Mouse (Mus musculus) hindbrain, embryonic 11.5 days (tissue): ENCODE results near the gene Gm9803. TPM values are rescaled to one million over a fixed set of nuclear protein-coding genes. Genes with fewer than 3 reads are reported as not detected.
"Not testable (repeated sequence)": the region's sequence is repeated elsewhere in the genome, so short reads cannot be mapped to it uniquely, and the experiment has no call there.

ENCODE experiments used
- ATAC-seq: fragments of 200-750 bp; cut with Nextera tagmentation; 2 replicates; pipeline ENCODE4 v1.8.0; 2017; ENCODE audit warnings: mild to moderate bottlenecking, moderate TSS enrichment, moderate library complexity; ENCODE audit not compliant: low FRiP score
- DNase-seq: peaks from one replicate; pipeline ENCODE4 v3.0.0-alpha.2; 2015; ENCODE audit warnings: low spot score
- H3K27ac ChIP-seq: fragments of 300-500 bp; sonication (generic); 2 replicates; pipeline ENCODE4 v1.5.1; 2014; ENCODE audit warnings: mild to moderate bottlenecking, low read depth, low read length
- H3K27me3 ChIP-seq: fragments of 300-500 bp; sonication (generic); 2 replicates; pipeline ENCODE4 v1.6.1; 2014; ENCODE audit warnings: mild to moderate bottlenecking, low read length, moderate library complexity, mixed read lengths; ENCODE audit not compliant: control insufficient read depth, insufficient read depth
- H3K36me3 ChIP-seq: fragments of 300-500 bp; sonication (generic); 2 replicates; pipeline ENCODE4 v1.6.1; 2014; ENCODE audit warnings: mild to moderate bottlenecking, low read length, moderate library complexity, mixed read lengths; ENCODE audit not compliant: control insufficient read depth, insufficient read depth
- H3K4me1 ChIP-seq: fragments of 300-500 bp; sonication (generic); replicated peaks from 2 replicates; pipeline ENCODE4 v1.6.1; 2014; ENCODE audit warnings: low read length, mixed read lengths; ENCODE audit not compliant: control insufficient read depth, insufficient read depth
- H3K4me2 ChIP-seq: fragments of 300-500 bp; sonication (generic); replicated peaks from 2 replicates; pipeline ENCODE4 v1.6.1; 2014; ENCODE audit warnings: mild to moderate bottlenecking, low read depth, low read length
- H3K4me3 ChIP-seq: fragments of 300-500 bp; sonication (generic); 2 replicates; pipeline ENCODE4 v1.5.1; 2014; ENCODE audit warnings: low read depth, low read length
- H3K9ac ChIP-seq: fragments of 300-500 bp; sonication (generic); 2 replicates; pipeline ENCODE4 v1.6.1; 2014; ENCODE audit warnings: low read depth, low read length
- H3K9me3 ChIP-seq: fragments of 300-500 bp; sonication (generic); 2 replicates; pipeline ENCODE4 v1.6.1; 2016; ENCODE audit warnings: low read length; ENCODE audit not compliant: control insufficient read depth
- WGBS: fragments of 180-500 bp; shearing (Covaris S2); extraction: QIAGEN DNeasy Blood & Tissue Kit; methylation state at CpG from one replicate; pipeline ENCODE4 v1.1.7; 2014; 5-methylcytosine and 5-hydroxymethylcytosine counted together
- polyA plus RNA-seq: library from polyadenylated mRNA; unstranded; fragments of >200 nt; fragmentation: Nextera tagmentation; extraction: Ambion mirVana; gene quantifications from 2 replicates; pipeline ENCODE4 v1.2.1, GENCODE M21; 2014

Gm9803 gene
- polyA plus RNA-seq: 9.6 and 16.8 TPM in 2 replicates

DNA sequence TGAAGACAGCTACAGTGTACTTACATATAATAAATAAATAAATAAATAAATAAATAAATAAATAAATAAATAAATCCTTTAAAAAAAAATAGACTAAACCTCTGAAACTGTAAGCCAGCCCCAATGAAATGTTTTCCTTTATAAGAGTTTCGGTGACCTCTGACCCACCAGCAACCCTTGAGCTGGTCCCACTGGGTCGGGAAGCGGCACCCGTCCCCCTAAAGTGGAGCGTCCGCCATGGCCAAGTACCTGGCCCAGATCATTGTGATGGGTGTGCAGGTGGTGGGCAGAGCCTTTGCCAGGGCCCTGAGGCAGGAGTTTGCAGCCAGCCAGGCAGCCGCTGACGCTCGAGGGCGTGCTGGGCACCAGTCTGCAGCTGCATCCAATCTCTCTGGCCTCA lies at the start of gene Gm9803:
Gm9803 (plus strand) TSS at position 154 of the 400 bp plus-strand sequence.
- H3K9me3 ChIP-seq, H3K9ac ChIP-seq, H3K27me3 ChIP-seq, H3K36me3 ChIP-seq, H3K4me1 ChIP-seq, DNase-seq, H3K4me2 ChIP-seq, H3K4me3 ChIP-seq, ATAC-seq, H3K27ac ChIP-seq: not testable (repeated sequence)
- over 99% methylated on average over 10 of the region's 10 CpGs for WGBS

DNA sequence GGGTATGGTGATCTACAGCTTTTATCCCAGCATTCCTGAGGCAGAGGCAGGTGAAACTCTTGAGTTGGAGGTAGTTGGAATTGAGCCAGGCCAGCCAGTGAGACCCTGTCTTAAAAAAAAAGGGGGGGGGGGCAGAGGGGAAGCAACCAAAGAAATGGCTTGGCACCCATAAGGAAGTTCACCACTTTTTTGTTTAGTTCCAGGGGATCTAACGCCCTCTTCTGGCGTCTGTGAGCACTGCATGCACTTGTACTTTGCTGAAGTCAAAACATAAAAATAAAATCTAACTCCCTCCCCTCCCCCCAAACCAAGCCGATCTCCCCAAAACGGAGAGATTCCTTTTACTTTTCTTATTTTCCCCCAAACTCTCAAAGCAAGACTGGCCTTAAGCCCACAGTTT lies 48.5 kb upstream of the Gm9803 start:
- peak; percentile 47 for DNase-seq
- WGBS: 52% methylated on average over 4 of the region's 4 CpGs

DNA sequence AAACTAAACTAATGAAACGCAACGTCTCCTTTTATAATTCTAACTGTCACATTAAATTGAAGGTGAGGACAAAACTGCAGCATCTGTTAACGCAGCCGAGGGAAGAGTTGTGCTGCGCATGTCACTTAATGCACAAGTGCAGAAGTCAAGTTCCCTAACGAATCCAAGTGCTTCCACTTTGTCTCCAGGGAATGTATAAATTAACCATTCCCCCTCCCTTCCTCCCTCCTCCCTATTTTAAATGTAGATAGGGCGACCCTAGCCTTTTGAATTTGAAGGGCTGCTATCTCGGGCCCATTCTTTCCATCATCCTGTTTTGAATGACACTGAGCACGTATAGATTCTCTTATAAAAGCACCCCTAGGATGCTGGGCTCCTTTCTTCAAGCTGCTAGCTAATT lies 46.4 kb upstream of the Gm9803 start:
- peak overlapping the region; percentile 85 for H3K4me3 ChIP-seq
- DNase-seq (no peak), ATAC-seq (peak; percentile 15)
- peak overlapping the region; percentile 99; the same call in 1 of the 2 replicates for H3K9ac ChIP-seq
- H3K4me1 ChIP-seq: no peaks in the 10 kb centered on the region; the same call in 1 of the 2 replicates
- peak overlapping the region; percentile 98 for H3K4me2 ChIP-seq
- H3K27me3 ChIP-seq: no peaks in the 10 kb centered on the region
- 8% methylated on average over 9 of the region's 9 CpGs for WGBS
- H3K9me3 ChIP-seq: no peaks in the 10 kb centered on the region
- H3K36me3 ChIP-seq: no peaks in the 10 kb centered on the region
- H3K27ac ChIP-seq: peak overlapping the region; percentile 99

More for the DNA sequence above, 48.5 kb upstream of the Gm9803 start:
- Histone ChIP-seq H3K4me1 (no peaks in the 10 kb centered on the region; the same call in 1 of the 2 replicates), H3K9me3 (no peaks in the 10 kb centered on the region), H3K9ac (no peak overlapping the region), H3K36me3 (no peaks in the 10 kb centered on the region), H3K4me3 (no peak overlapping the region), H3K27me3 (no peaks in the 10 kb centered on the region), H3K27ac (no peak overlapping the region), H3K4me2 (no peak overlapping the region)
- no peak for ATAC-seq

DNA sequence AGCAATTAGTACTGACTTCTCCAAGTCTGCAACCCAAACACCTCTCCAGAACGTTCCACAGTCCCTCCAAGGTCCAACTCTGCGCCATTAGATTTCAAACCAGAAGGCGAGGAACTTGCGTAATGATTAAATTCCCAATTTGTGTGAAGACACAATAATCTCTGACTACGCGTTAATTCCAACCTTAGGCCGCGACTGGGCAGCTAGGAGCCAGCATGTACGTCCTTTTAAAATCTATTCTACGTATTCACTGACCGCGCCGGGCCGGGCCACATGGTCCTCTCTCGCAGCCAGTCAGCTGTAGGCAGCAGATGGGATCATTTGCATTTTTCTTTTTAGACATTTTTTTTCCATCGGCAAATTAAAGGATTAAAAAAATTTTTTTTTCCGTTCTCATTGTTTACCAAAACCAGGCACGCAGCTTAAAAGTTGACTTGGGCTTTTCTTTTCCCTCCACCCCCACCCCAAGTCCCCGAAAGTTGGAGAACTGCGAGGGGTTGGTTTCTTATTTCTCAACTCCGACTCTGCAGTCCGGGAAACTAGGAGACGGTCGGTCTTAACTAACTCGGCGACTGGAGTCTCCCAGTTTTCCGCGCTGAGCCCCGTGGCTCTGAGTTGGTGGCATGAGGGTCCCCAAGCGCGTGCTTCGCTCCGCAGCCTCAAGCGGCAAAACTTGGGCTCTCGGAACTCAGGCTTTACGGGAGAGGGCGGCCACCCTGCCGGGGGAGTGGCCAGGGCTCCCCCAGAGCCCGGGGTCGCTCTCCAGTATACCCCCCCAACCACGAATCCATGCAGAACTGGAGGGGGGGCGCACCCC lies 45.8 kb upstream of the Gm9803 start:
- H3K4me3 ChIP-seq: peak overlapping the region; percentile 85
- no peaks in the 10 kb centered on the region; the same call in 1 of the 2 replicates for H3K4me1 ChIP-seq
- H3K36me3 ChIP-seq: no peaks in the 10 kb centered on the region
- under 1% methylated on average over 42 of the region's 42 CpGs for WGBS
- ATAC-seq: peak; percentile 72
- peak overlapping the region; percentile 98 for H3K4me2 ChIP-seq
- peak; percentile 81 for DNase-seq
- no peaks in the 10 kb centered on the region for H3K9me3 ChIP-seq
- H3K27me3 ChIP-seq: no peaks in the 10 kb centered on the region
- H3K27ac ChIP-seq: peak overlapping the region; percentile 99
- H3K9ac ChIP-seq: peak overlapping the region; percentile 99

DNA sequence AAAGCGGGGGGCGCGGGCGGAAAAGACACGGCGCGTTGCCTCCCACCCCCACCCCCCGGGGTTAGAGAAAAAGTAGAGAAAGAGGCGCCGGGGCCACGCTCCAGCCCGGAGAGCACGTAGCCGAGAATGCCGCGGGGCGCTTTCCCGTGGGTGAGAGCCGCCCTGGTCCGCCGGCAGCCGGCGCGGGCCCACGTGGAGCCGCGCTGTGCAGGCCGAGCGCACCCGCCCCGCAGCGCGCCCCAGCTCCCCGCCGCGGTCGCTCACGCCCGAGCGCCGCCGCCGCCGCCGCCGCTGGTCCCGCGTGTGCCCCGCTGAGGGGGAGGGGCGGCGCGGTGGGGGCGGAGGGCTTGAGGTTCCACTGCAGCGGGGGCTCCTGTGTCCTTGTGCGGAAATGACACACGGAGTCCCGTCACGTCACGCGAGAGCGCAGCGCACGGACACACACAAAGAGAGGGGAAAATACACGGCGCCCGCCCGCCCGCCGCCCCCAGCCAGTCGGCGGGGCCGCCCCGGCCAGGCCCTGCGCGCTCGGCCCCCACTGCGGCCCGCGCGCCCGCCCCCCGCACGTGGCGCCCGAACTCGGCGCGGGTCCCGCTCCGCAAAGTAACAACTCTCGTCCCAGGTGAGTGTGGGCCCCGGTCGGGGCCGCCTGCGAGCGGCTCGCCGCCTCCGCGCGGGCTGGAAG lies 45.0 kb upstream of the Gm9803 start, which contains the start of gene Bend3:
Bend3 (plus strand) TSS at position 81 of the 685 bp plus-strand sequence.
- H3K4me1 ChIP-seq: no peaks in the 10 kb centered on the region; the same call in 1 of the 2 replicates
- DNase-seq: peak; percentile 79
- WGBS: under 1% methylated on average over 28 of the region's 101 CpGs
- H3K9ac ChIP-seq: peak within 1 kb of the TSS; percentile 99
- peak within 1 kb of the TSS; percentile 99 for H3K27ac ChIP-seq
- no peaks in the 10 kb centered on the region for H3K36me3 ChIP-seq
- no peaks in the 10 kb centered on the region for H3K27me3 ChIP-seq
- peak within 1 kb of the TSS; percentile 85 for H3K4me3 ChIP-seq
- H3K9me3 ChIP-seq: no peaks in the 10 kb centered on the region
- peak; percentile 60 for ATAC-seq
- H3K4me2 ChIP-seq: peak within 1 kb of the TSS; percentile 98

DNA sequence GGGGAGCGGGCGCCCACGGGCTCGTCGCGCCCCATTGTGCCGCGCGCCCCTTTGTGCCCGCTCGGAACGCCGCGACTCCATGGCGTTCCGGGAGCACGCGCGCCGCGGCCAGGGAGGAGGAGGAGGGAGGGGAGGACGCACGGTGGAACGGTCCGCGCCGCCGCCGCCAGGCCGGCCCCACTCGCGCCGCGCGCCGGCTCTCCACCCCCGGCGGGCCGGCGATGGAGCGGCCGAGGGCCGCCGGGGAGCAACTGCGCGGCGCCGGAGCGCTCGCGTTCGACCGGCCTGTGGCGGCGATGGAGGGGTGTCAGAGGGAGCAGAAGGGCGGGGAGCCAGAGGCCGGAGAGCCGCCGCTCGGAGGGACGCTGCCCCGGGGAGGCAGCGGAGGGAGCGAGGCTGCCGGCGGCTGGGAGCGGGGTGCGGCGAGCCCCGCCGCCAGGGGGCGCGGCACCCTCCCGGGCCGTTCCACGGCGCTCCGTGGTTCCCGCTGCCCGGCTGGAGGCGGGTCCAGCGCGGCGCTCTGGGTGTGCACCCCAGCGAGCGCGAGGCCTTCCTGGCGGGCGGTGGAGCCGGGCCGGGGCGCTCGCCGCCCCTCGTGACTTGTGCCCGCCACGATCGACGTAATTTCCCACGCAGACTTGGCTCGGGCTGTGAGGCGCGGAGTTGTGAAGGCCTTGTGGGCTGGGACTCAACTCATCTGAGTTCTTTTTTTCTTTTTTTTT lies 44.3 kb upstream of the Gm9803 start:
- ATAC-seq: peak; percentile 74
- H3K4me1 ChIP-seq: no peaks in the 10 kb centered on the region; the same call in 1 of the 2 replicates

DNA sequence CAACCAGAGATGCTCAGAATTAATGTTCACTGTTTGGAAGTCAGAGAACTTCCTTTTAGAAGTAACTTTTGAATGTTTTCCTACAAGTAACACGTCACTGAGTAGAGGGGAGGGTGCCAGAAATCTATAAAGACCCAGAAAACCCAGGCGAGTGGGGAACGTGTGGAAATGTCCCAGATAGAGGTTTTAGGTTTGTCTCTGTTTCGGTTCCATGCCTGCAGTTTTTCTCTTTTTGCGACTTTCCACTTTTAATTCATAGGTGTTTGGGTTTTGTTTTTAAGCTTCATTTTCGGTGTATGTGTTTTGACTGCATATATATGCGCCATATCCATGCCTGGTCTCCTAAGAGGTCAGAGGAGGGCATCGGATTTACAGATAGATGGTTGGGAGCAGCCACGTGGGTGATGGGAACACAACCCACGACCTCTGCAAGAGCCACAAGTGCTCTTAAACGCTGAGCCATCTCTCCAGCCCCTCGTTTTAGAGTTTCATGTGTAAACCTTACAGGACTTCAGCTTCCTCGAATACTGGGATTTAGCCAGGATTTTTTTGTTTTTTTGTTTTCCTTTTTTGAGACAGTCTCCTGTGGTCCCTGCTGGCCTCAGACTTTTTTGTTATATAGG lies 43.5 kb upstream of the Gm9803 start:
- peak; percentile 31 for DNase-seq
- 3% methylated on average over 13 of the region's 13 CpGs for WGBS
- H3K4me1 ChIP-seq: no peaks in the 10 kb centered on the region; the same call in 1 of the 2 replicates

More for the DNA sequence above, 44.3 kb upstream of the Gm9803 start:
- H3K27me3 ChIP-seq: no peaks in the 10 kb centered on the region
- peak overlapping the region; percentile 99 for H3K27ac ChIP-seq
- WGBS: under 1% methylated on average over 34 of the region's 103 CpGs
- peak overlapping the region; percentile 98 for H3K4me2 ChIP-seq
- H3K4me3 ChIP-seq: peak overlapping the region; percentile 85
- DNase-seq: peak; percentile 91
- peak overlapping the region; percentile 99 for H3K9ac ChIP-seq
- no peaks in the 10 kb centered on the region for H3K36me3 ChIP-seq
- no peaks in the 10 kb centered on the region for H3K9me3 ChIP-seq

DNA sequence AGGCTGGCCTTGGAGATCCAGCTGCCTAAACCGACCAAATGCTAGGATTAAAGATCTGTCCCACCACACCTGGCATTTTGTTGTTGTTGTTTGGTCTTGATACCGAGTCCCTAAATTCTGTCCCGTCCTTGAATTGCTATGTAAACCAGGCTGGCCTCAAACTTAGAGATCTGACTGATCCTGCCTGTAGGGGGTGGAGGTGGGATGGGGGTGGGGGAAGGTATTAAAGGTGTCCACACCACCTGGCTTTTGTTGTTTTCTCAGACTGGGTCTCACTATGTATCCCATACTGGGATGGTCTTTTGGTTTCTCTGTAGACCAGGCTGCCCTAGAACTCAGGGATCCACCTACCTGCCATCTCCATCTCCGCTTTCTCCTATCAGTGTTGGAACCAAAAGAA lies 42.7 kb upstream of the Gm9803 start:
- no peaks in the 10 kb centered on the region for H3K9me3 ChIP-seq
- H3K4me1 ChIP-seq: no peaks in the 10 kb centered on the region; the same call in 1 of the 2 replicates
- no peak overlapping the region for H3K9ac ChIP-seq
- no peaks in the 10 kb centered on the region for H3K27me3 ChIP-seq
- no peak overlapping the region for H3K27ac ChIP-seq
- 36% methylated on average over 4 of the region's 4 CpGs for WGBS
- H3K4me2 ChIP-seq: no peak overlapping the region
- ATAC-seq (no peak), DNase-seq (no peak)
- no peak overlapping the region for H3K4me3 ChIP-seq
- H3K36me3 ChIP-seq: no peaks in the 10 kb centered on the region

More for the DNA sequence above, 43.5 kb upstream of the Gm9803 start:
- Histone ChIP-seq H3K27me3 (no peaks in the 10 kb centered on the region), H3K9me3 (no peaks in the 10 kb centered on the region), H3K36me3 (no peaks in the 10 kb centered on the region), H3K4me3 (peak overlapping the region; percentile 85), H3K9ac (peak overlapping the region; percentile 99), H3K27ac (no peak overlapping the region), H3K4me2 (peak overlapping the region; percentile 98)
- no peak for ATAC-seq
